Mouse (Mus musculus) erythroid progenitor cell, adult 5-6 weeks (primary cell): ENCODE data around the gene Gfra1. TPM values are rescaled to one million over a fixed set of nuclear protein-coding genes. Genes with fewer than 3 reads are reported as not detected.

Source experiments
- ATAC-seq: replicated peaks from 2 replicates; pipeline ENCODE4 v1.8.0; 2016; ENCODE audit warnings: moderate number of reproducible peaks, mild to moderate bottlenecking, moderate TSS enrichment, inconsistent platforms; ENCODE audit not compliant: poor library complexity, low FRiP score, severe bottlenecking
- total RNA-seq, 2 experiments: library from RNA; stranded (forward) in 1 of 2; stranded (reverse) in 1 of 2; fragments of 150-400 nt in 1 of 2; fragments of 186-747, 209-891 nt in 1 of 2; gene quantifications; 2 replicates each; pipeline versions ENCODE4 v1.2.3 to v1.2.4; 2015 to 2017; ENCODE audit warnings: low replicate concordance in 2 of 2

Gene Gfra1
- total RNA-seq (2015; ENCODE audit: low replicate concordance) (2.5 and 5.9 TPM in 2 replicates), total RNA-seq (2017; ENCODE audit: low replicate concordance) (1.2 and 3.5 TPM in 2 replicates)

- no peak for ATAC-seq
Measured at GRCm38 (mm10) chr19:58455496-58456061, at the start of gene Gfra1. Gene Gfra1 (minus strand): TSS chr19:58455909.

DNA sequence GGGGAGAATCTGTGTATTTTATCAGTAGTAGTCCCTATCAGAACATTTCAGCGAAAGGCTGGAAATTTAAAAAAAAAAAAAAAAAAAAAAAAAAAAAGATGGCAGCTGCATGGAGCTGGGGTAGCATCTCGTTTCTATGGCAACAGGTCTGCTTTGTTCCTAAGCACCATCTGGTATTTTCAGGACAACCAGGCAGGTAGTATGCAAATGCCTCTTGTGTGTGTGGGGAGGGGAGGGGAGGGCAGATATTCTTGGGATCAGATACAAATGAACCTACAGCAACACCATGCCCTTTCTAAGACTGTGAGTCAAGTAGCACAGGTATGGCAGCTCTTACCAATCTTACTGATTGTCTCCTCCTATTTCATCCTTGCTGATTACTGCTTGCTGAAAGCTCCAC lies 44.3 kb upstream of the Gfra1 start:
- no peak for ATAC-seq

DNA sequence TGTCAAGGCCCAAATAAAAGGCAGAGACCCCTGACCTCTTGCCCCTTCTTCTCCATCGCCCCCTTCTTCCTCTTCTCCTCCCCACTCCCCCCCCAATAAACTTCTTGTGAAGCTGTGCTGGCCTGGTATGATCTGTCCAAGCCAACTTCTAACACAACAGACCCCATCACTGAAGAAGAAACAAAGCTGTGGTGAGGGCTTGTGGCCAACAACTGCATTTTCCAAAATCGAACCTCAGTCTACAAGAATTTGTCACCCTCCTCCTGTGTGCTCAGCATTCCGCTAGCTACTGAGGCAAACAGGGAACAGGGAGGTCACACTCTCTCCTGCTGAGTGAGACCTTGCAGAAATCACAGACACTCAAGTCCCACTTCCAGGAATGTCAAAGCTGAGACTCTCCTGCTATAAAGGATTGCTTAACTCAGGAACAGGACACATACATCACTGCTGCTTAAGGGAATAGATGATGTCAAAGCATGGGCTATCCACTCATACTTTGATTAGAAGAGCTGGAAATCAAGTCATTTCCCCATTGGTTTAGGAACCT lies 43.8 kb upstream of the Gfra1 start:
- no peak for ATAC-seq

DNA sequence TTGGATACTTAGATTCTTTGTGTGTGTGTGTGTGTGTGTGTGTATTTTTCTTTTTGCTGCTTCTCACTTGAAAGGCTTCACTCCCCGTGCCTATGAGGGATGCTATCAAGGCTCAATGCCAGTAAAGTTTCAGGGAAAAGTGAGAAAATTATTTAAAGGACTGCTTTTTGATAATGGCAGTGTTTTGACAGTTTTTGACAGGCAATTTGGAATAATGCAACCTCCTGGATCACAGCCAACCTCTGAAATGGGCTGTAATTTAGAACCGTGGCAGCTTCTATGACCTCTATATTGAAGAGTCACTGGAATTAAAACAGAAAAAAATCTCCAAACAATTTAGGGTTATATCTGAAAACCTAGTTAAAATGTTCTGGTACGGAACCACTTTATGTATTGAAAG lies 41.4 kb upstream of the Gfra1 start:
- no peak for ATAC-seq

DNA sequence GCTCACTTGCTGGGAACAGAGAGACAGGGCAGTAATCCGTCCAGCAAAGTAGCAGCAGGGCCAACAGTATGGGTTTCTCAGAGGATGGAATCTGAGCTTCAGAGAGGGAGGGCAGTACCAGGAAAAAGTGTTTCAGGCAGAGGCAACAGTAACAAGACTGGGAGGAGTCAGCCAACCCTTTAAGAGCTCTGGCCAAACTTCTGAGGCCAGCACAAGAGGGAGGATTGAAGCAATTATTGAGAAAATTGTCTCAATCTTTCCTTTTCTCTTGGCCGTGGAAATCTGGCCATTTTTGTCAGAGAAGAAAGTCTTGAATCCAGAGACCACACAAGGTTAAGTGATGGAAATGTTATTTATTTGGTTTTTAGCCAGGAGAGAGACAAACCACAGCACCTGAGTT lies 31.0 kb upstream of the Gfra1 start:
- ATAC-seq: no peak

GRCm38 (mm10) chr19:58482373-58482977 lies 26.8 kb upstream of the Gfra1 start:
- no peak for ATAC-seq

DNA sequence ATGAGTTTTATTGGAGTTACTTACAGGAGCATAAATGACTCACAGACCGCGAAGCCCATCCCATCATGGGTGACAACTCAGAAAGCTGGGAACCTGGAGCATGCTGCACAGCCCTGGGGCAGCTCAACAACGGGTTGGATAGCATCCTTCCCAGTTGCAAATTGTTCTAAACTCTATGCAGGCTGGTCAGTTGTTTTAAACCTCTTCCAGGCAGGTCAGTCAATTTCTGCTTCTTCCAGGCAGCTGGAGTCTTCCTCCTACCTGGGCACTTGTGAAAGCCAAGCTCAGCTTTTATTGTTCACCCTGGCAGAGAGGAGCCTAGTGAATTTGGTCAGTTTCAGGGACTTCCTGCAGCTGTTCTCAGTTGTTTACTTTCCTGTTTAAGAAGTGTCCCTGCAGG lies 18.5 kb upstream of the Gfra1 start:
- ATAC-seq: no peak

DNA sequence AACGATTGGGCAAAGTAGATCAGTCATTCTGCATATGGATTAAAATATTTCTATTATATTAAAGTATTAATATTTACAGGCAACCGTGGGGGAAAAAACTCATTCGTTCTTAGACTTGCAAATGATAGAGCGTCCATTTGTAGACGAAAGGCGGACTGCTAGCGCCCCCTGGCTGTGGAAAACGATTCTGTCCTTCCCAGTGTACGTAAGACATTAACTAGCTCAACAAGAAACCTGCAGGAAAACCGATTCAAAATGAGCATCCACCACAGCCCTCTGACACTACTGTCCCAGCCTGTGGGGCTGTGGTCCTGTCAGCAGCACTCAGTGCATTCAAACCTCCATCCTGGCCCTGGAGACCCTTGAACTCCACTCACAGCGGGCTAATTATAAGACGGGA lies 13.7 kb upstream of the Gfra1 start:
- ATAC-seq: no peak

- ATAC-seq: no peak
Measured at GRCm38 (mm10) chr19:58468331-58468730, 12.6 kb upstream of the Gfra1 start.

- ATAC-seq: no peak
Measured at GRCm38 (mm10) chr19:58463755-58464154, 8.0 kb upstream of the Gfra1 start.

DNA sequence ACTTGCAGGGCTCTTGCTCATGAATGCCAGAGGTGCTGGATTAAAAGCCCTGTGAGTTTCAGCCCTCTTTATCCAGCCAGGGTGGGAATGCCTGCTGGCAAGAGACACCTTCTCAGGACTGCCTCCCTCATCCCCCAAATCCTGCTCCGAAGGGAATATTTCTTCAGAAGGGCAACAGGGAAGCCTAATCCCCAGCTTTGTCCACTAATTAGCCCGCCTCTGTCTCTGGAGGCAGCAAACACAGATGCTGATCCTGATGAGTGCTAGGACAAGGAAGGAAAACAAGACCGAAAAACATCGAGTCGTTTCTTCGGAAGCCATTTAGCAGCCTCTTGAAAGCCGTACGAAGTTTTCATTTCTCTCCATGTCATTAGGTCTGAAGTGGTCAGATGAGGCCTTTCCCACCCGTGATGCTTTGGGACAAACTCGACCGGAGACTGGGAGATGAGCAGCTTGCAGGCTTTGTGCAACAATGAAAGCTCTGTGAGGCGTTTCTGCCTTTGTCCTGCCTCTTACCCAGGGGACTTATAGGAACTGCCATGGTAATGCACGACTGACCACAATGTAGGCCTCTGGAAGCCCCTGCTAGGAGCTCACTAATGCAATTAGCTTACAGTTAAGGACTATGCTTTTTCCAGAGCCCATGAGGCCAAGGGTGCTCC lies 4.8 kb upstream of the Gfra1 start:
- ATAC-seq: no peak

GRCm38 (mm10) chr19:58456491-58457061 lies 867 bp upstream of the Gfra1 start:
- no peak for ATAC-seq

- no peak for ATAC-seq
Measured at GRCm38 (mm10) chr19:58455061-58455495, 631 bp downstream of the Gfra1 start.

DNA sequence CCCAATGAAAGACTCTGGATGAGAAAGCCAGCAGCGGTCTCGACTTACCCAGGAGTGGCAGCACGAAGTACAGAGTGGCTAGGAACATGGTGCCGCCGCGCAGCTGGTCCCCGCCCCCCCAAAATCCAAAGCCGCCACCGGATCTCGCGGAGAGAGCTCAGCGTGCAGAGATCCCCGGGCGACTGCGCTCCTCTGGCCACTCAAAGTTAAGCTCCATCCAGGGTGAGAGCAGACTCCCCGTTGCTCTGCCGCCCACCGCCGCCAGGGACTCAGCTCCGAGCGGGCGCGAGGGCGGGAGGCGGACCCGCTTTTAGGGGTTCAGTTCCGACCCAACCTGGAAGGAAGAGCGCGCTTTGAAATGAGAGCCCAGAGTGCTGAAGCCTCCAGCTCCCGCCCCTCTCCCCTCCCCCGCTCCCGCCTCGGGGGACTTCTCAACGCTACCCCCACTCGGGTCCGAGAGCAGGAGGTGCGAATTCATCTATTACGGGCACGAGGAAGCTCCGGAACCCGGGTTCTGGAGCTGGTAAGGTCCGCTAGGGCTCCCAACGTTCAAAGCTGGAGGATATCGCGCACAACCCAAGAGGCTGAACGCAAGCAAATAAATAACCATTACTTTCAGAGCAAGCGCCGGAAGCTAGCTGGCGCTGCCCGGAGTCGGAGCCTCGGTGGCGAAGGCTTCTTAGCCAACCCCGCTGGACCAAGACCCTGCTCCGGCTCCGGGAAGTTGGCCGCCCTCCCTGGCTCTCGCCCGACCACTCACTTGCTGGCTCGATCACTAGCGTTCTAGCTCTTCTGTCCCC lies 1.2 kb downstream of the Gfra1 start:
- no peak for ATAC-seq

- no peak for ATAC-seq
Measured at GRCm38 (mm10) chr19:58453581-58453980, 2.1 kb downstream of the Gfra1 start.

- ATAC-seq: no peak
Measured at GRCm38 (mm10) chr19:58452941-58453551, 2.7 kb downstream of the Gfra1 start.

DNA sequence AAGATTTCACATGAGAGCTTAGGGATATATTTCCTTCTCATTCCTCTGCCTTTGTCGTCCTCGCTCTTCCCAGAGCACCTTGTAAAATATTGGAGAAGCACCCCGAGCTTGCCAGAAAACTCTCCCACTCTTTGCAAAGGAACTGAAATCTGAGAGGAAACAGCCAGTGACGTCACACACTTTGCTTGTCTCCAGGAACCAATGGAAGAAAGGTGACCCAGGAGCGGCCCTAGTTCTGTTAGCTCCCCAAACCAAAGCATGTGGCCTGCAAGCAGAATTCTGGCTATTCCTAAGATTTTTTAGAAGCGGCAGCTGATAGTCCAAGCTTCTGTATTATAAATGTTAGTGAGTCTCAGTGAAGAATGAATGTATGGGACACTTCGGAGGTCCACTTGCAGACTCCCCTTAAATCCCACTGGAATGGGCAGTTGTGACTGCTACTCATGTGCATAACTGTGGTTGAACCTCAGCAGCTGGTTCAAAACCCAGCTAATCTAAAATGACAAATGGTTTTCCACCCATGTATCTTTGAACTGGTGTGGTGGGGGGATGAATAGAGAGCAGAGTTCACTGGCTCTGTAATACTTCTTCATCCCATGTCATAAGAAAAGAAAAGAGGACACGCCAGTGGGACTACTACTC lies 3.4 kb downstream of the Gfra1 start:
- ATAC-seq: no peak

DNA sequence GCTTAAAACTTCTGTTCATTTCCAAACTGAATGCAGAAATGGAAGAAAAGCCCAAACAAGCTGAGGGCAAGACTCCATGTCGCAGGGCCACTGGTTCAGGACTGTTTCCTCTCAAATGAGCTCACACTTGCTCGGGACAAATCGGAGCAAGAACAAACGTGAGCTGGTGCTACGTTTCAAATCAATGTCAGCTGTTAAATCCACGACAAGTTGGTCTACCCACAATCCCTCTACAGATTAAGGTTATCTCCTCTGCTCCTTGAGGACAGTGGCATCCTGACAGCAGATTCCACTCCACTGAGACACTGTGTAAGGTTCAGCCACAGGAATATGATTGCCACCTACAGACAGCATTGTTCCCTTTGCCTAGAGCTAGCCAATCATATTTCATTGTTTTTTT lies 4.4 kb downstream of the Gfra1 start:
- no peak for ATAC-seq

- no peak for ATAC-seq
Measured at GRCm38 (mm10) chr19:58450716-58451115, 5.0 kb downstream of the Gfra1 start.
